Mouse (Mus musculus) midbrain, embryonic 11.5 days (tissue): ENCODE results near the gene Cabp4. TPM values are rescaled to one million over a fixed set of nuclear protein-coding genes. Genes with fewer than 3 reads are reported as not detected.

Experiments
- ATAC-seq: fragments of 200-750 bp; cut with Nextera tagmentation; 2 replicates; pipeline ENCODE4 v1.8.0; 2017; ENCODE audit warnings: moderate TSS enrichment, moderate library complexity; ENCODE audit not compliant: low FRiP score
- DNase-seq: peaks from one replicate; pipeline ENCODE4 v3.0.0; 2015; ENCODE audit warnings: low spot score; ENCODE audit errors: missing footprints
- H3K27ac ChIP-seq: fragments of 300-500 bp; sonication (generic); 2 replicates; pipeline ENCODE4 v1.5.1; 2014; ENCODE audit warnings: low read depth, low read length
- H3K27me3 ChIP-seq: fragments of 300-500 bp; sonication (generic); 2 replicates; pipeline ENCODE4 v1.6.1; 2014; ENCODE audit warnings: mild to moderate bottlenecking, low read length, moderate library complexity, mixed read lengths; ENCODE audit not compliant: control insufficient read depth, insufficient read depth
- H3K36me3 ChIP-seq: fragments of 300-500 bp; sonication (generic); 2 replicates; pipeline ENCODE4 v1.6.1; 2014; ENCODE audit warnings: mild to moderate bottlenecking, low read length, moderate library complexity, mixed read lengths; ENCODE audit not compliant: control insufficient read depth, insufficient read depth
- H3K4me1 ChIP-seq: fragments of 300-500 bp; sonication (generic); 2 replicates; pipeline ENCODE4 v1.6.1; 2014; ENCODE audit warnings: low read length; ENCODE audit not compliant: control insufficient read depth, insufficient read depth
- H3K4me2 ChIP-seq: fragments of 300-500 bp; sonication (generic); 2 replicates; pipeline ENCODE4 v1.6.1; 2014; ENCODE audit warnings: mild to moderate bottlenecking, moderate library complexity
- H3K4me3 ChIP-seq: fragments of 300-500 bp; sonication (generic); 2 replicates; pipeline ENCODE4 v1.5.1; 2014; ENCODE audit warnings: low read depth, low read length
- H3K9ac ChIP-seq: fragments of 300-500 bp; sonication (generic); 2 replicates; pipeline ENCODE4 v1.6.1; 2014; ENCODE audit warnings: low read length
- H3K9me3 ChIP-seq: fragments of 300-500 bp; sonication (generic); 2 replicates; pipeline ENCODE4 v1.6.1; 2016; ENCODE audit warnings: low read length; ENCODE audit not compliant: control insufficient read depth
- WGBS: fragments of 180-500 bp; shearing (Covaris S2); extraction: QIAGEN DNeasy Blood & Tissue Kit; methylation state at CpG from one replicate; pipeline ENCODE4 v1.1.7; 2014; 5-methylcytosine and 5-hydroxymethylcytosine counted together
- polyA plus RNA-seq: library from polyadenylated mRNA; unstranded; fragments of >200 nt; fragmentation: Nextera tagmentation; extraction: Ambion mirVana; gene quantifications from 2 replicates; pipeline ENCODE4 v1.2.1, GENCODE M21; 2014

Gene Cabp4
- polyA plus RNA-seq, 1 experiment from 2014 or later = not detected

DNA sequence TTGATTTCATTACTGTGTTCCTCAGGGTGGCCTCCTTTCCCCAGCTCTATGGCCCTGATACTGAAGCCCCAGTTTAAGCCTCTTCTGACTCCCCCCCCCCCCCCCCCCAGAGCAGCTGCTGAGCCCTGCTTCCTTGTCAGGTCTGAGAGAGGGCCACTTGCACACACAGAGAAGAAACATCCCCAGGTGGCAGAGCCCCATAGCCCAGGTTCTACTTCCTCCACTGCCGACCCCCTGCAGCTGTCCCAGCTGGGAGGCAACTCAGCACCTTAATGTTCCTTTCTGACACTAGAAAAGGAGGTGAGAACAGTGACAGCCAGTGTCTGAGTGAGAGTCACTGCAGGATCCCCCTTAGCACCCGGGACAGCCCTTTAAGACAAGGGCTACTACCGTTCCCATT is 40.0 kb downstream of the Cabp4 start:
- ATAC-seq (no peak), DNase-seq (no peak)
- Histone ChIP-seq H3K27ac (no peak overlapping the region), H3K4me3 (no peak overlapping the region), H3K9me3 (no peaks in the 10 kb centered on the region), H3K36me3 (no peaks in the 10 kb centered on the region), H3K4me1 (peaks cover 23% of the 10 kb centered on the region), H3K27me3 (peaks cover 21% of the 10 kb centered on the region), H3K4me2 (no peak overlapping the region), H3K9ac (no peak overlapping the region)
- WGBS = 76% methylated on average over 3 of the region's 3 CpGs

DNA sequence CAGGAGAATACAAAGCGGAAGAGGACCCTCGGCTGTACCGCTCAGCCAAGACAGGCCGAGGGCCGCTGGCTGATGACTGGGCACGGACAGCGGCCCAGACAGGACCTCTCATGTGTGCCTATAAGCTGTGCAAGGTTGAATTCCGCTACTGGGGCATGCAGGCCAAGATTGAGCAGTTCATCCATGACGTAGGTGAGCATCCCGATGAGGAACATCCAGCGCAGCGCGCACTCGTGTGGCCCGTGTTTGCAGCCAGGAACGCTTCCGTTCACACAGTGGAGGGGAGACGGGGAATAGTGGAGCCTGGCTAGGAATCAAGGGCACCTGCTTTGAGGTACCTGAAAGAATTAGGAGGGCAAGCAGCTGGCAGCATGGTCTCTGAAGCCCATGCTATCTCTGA is 40.5 kb downstream of the Cabp4 start:
- H3K4me1 ChIP-seq = peaks cover 23% of the 10 kb centered on the region
- H3K4me2 ChIP-seq = no peak overlapping the region
- no peak overlapping the region for H3K4me3 ChIP-seq
- H3K27ac ChIP-seq = no peak overlapping the region
- H3K9ac ChIP-seq = no peak overlapping the region
- DNase-seq (no peak), ATAC-seq (no peak)
- WGBS = 92% methylated on average over 18 of the region's 18 CpGs
- H3K27me3 ChIP-seq = peaks cover 21% of the 10 kb centered on the region
- no peaks in the 10 kb centered on the region for H3K9me3 ChIP-seq
- H3K36me3 ChIP-seq = no peaks in the 10 kb centered on the region

- no peak for ATAC-seq
- H3K27me3 ChIP-seq = peaks cover 21% of the 10 kb centered on the region
- 93% methylated on average over 12 of the region's 12 CpGs for WGBS
These were observed 41.2 kb downstream of the Cabp4 start for GRCm38 (mm10) chr19:4102626-4103025.

GRCm38 (mm10) chr19:4102049-4102448 is 41.8 kb downstream of the Cabp4 start:
- Histone ChIP-seq H3K9ac (no peak overlapping the region), H3K27me3 (peaks cover 21% of the 10 kb centered on the region), H3K27ac (no peak overlapping the region), H3K9me3 (no peaks in the 10 kb centered on the region), H3K4me2 (no peak overlapping the region), H3K4me3 (no peak overlapping the region), H3K4me1 (peaks cover 28% of the 10 kb centered on the region), H3K36me3 (no peaks in the 10 kb centered on the region)
- WGBS = 89% methylated on average over 2 of the region's 2 CpGs
- ATAC-seq (no peak), DNase-seq (no peak)

More at GRCm38 (mm10) chr19:4102626-4103025, 41.2 kb downstream of the Cabp4 start:
- no peak overlapping the region for H3K9ac ChIP-seq
- no peak overlapping the region for H3K4me2 ChIP-seq
- no peaks in the 10 kb centered on the region for H3K9me3 ChIP-seq
- no peak overlapping the region for H3K27ac ChIP-seq
- H3K4me3 ChIP-seq = no peak overlapping the region
- H3K4me1 ChIP-seq = peaks cover 26% of the 10 kb centered on the region
- peak; percentile 37 for DNase-seq
- H3K36me3 ChIP-seq = no peaks in the 10 kb centered on the region

GRCm38 (mm10) chr19:4101466-4101865 is 42.4 kb downstream of the Cabp4 start:
- peaks cover 21% of the 10 kb centered on the region for H3K27me3 ChIP-seq
- peak overlapping the region; percentile 65 for H3K9ac ChIP-seq
- no peak overlapping the region for H3K27ac ChIP-seq
- no peak for ATAC-seq
- peak overlapping the region; percentile 45 for H3K4me3 ChIP-seq
- peak overlapping the region; percentile 90 for H3K4me2 ChIP-seq
- peaks cover 28% of the 10 kb centered on the region for H3K4me1 ChIP-seq
- H3K9me3 ChIP-seq = no peaks in the 10 kb centered on the region
- DNase-seq = no peak
- WGBS = 58% methylated on average over 6 of the region's 6 CpGs
- no peaks in the 10 kb centered on the region for H3K36me3 ChIP-seq

DNA sequence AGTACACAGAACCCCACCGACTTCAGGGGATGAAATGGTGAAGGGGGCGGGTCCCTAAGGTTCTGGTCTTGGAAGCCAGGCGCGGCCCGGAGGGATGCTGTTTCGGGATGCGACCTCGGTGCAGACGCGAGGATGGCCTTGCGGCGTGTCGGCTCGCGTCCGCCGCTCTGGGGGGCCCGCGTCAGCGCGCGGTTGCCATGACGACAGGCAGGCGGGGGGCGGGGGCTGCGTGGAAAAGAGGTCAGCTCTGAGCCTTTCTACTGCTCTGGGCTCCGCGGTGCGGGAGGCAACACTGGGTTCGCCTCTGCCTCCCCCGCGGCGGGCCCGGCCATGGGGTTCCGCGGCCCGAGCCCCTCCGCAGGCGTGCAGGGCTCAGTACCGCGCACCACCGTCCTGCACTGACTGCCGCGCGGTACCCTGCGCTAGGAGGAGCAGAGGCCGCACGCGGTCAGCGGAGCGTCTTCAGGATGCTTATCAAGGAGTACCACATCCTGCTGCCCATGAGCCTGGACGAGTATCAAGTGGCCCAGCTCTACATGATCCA is 43.0 kb downstream of the Cabp4 start:
- H3K9ac ChIP-seq = peak overlapping the region; percentile 65
- WGBS = under 1% methylated on average over 50 of the region's 52 CpGs

DNA sequence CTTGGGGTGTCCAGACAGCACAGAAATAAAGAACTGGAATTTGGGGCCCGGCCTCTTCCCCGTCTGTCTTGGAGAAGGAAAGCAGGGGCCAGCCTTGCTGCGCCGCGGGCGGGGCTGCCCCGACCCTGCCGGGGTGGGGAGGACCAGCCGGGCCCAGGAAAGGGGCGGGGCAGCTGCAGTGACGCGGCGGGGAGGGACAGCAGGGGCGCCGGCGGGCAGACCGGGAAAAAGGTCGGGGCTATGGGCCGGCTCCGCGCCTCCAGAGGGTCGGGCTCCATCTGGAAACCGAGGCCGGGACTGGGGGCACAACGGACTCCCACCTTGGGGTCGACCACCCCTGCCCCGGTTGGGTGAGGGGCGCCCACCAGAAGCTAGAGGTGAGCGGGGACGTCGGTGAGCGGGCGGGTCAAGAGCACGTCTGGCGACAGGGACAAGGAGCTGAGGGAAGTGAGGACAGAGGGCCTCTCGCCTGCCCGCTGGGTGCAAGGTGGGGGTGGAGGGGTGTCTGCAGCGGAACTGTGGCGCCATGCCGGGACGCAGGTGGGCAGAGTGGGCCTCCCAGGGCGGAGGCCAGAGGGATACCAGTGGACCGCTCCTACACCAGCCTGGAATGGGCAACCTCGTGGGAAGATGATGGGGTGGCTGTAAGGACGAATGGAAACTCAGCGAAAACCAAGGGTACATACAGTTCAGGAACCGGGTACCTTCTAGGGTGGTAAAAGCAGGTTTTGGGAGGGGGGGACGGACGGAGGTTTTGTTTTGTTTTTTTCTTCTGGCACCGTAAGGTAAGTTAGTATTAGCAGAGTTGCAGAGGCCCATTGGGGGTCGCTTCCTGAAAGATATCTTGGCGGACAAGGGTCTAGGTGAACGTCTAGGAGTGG is 43.8 kb downstream of the Cabp4 start, which contains the start of gene Pitpnm1:
Gene Pitpnm1, plus strand, starts transcription at position 162 of the 881 bp plus-strand sequence.
- peaks cover 28% of the 10 kb centered on the region for H3K4me1 ChIP-seq

More for the DNA sequence above, 43.0 kb downstream of the Cabp4 start:
- H3K36me3 ChIP-seq = no peaks in the 10 kb centered on the region
- DNase-seq (peak; percentile 93), ATAC-seq (peak; percentile 14; the same call in 1 of the 2 replicates)
- peaks cover 21% of the 10 kb centered on the region for H3K27me3 ChIP-seq
- peak overlapping the region; percentile 90 for H3K4me2 ChIP-seq
- peaks cover 28% of the 10 kb centered on the region for H3K4me1 ChIP-seq
- peak overlapping the region; percentile 45 for H3K4me3 ChIP-seq
- no peak overlapping the region for H3K27ac ChIP-seq
- H3K9me3 ChIP-seq = no peaks in the 10 kb centered on the region

GRCm38 (mm10) chr19:4099056-4099455 is 44.8 kb downstream of the Cabp4 start:
- DNase-seq = peak; percentile 99
- WGBS = 15% methylated on average over 9 of the region's 9 CpGs
- no peak overlapping the region for H3K4me3 ChIP-seq
- no peaks in the 10 kb centered on the region for H3K9me3 ChIP-seq
- H3K27me3 ChIP-seq = peaks cover 21% of the 10 kb centered on the region
- no peak overlapping the region; the same call in 1 of the 2 replicates for H3K4me2 ChIP-seq
- peaks cover 28% of the 10 kb centered on the region for H3K4me1 ChIP-seq
- no peaks in the 10 kb centered on the region for H3K36me3 ChIP-seq
- H3K9ac ChIP-seq = no peak overlapping the region
- H3K27ac ChIP-seq = no peak overlapping the region
- ATAC-seq = no peak

More for the DNA sequence above, 43.8 kb downstream of the Cabp4 start, which contains the start of gene Pitpnm1:
- ATAC-seq = no peak
- 1% methylated on average over 49 of the region's 53 CpGs for WGBS
- peak; percentile 93 for DNase-seq
- Histone ChIP-seq H3K9me3 (no peaks in the 10 kb centered on the region), H3K4me2 (peak within 1 kb of the TSS; percentile 90), H3K9ac (peak within 1 kb of the TSS; percentile 65), H3K27me3 (peaks cover 21% of the 10 kb centered on the region), H3K36me3 (no peaks in the 10 kb centered on the region), H3K27ac (no peak within 1 kb of the TSS), H3K4me3 (peak within 1 kb of the TSS; percentile 45)

- DNase-seq = no peak
- Histone ChIP-seq H3K4me2 (no peak overlapping the region), H3K4me1 (peaks cover 28% of the 10 kb centered on the region), H3K9ac (no peak overlapping the region), H3K36me3 (no peaks in the 10 kb centered on the region), H3K9me3 (no peaks in the 10 kb centered on the region), H3K27ac (no peak overlapping the region), H3K27me3 (peaks cover 21% of the 10 kb centered on the region), H3K4me3 (no peak overlapping the region)
- 95% methylated on average over 13 of the region's 13 CpGs for WGBS
- ATAC-seq = no peak
These were observed 45.4 kb downstream of the Cabp4 start for GRCm38 (mm10) chr19:4098426-4098825.
